14 mouse cellular contexts compared by ENCODE assay signal in the genomic region with DNA sequence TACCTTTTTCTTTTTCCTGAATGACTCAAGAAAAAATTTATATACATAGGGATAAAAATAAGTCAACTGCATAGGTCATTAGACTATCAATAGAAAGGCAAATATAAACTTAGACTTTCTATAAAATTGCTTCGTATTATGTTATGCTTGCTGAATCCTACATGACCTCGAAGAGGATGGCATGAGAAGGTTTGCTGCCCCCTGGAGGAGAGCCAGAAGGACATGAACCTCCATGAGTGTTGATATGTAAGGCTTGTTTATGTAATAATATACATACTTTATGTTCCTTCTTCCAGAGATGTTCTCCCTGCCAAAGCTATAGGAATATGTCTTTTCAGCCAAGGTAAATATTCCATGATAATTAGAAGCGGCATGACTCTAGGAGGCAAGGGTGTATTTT.
DNase-seq lines count a peak whose midpoint lies in the region; TF ChIP-seq lines count a peak whose summit lies in the region.
"Had no signal": no experiment of that assay in that cellular context is flagged by ENCODE, and none has a peak within 500 bp of the region (broad histone marks: within the 10 kb centered on the region; RNA-seq: fewer than 3 reads in every experiment).

No protein-coding gene starts in this region.

- peak; percentile 22 for DNase-seq in embryo, embryonic 10 days (ENCODE audit: low spot score)
- no peak for DNase-seq in embryo, embryonic 11 days
- peak in 1 of 2 experiments; percentile 22 for DNase-seq in layer of hippocampus, adult 2 months (ENCODE audit: low spot score in 2 of 2)
- DNase-seq in layer of hippocampus, adult 8-10 months (ENCODE audit: low spot score in 2 of 2) = no peak
- peak; percentile 39 for DNase-seq in A20 (ENCODE audit: low read depth, low spot score)
- DNase-seq in embryo, embryonic 10.5 days (ENCODE audit: low spot score) = peak; percentile 8
- no peak for DNase-seq in frontal cortex, adult 2 months (ENCODE audit: extremely low spot score in 1 of 2, low spot score in 1 of 2)
- no peak for DNase-seq in ovary, postnatal 10 days (ENCODE audit: low spot score)
- DNase-seq: cerebellum, adult 18-20 months; heart, adult 11 months; heart, postnatal 14 days; lung, embryonic 14.5 days had no signal

- peak; percentile 63 for TF ChIP-seq CTCF in layer of hippocampus, adult 2 months (conservative IDR thresholded peaks at IDR 0.05)

- H3K4me3 ChIP-seq in layer of hippocampus, adult 2 months = no peak overlapping the region
- H3K4me3 ChIP-seq: embryonic facial prominence, embryonic 15.5 days; megakaryocyte, embryonic 14.5 days had no signal

- no peak overlapping the region for H3K27ac ChIP-seq in layer of hippocampus, adult 2 months
- H3K27ac ChIP-seq: embryonic facial prominence, embryonic 15.5 days had no signal

Comparison
In these comparisons a context has a peak if more than half of its experiments do, and no peak if none do; other contexts are left out.
1. DNase-seq: peak in embryo, embryonic 10 days (single experiment), A20 (single experiment) and embryo, embryonic 10.5 days (single experiment); none in embryo, embryonic 11 days (single experiment), layer of hippocampus, adult 8-10 months (0 of 2), frontal cortex, adult 2 months (0 of 2) and ovary, postnatal 10 days (single experiment).